Mouse (Mus musculus): Measurements from ENCODE around the gene Zc3h10. TPM values are rescaled to one million over a fixed set of nuclear protein-coding genes. Genes with fewer than 3 reads are reported as not detected.
A peak's percentile ranks its signal among the peaks of the same experiment; 100 is the strongest.

The Zc3h10 gene
- polyA plus RNA-seq, 1 experiment from 2014 or later = 9.9 TPM

DNA sequence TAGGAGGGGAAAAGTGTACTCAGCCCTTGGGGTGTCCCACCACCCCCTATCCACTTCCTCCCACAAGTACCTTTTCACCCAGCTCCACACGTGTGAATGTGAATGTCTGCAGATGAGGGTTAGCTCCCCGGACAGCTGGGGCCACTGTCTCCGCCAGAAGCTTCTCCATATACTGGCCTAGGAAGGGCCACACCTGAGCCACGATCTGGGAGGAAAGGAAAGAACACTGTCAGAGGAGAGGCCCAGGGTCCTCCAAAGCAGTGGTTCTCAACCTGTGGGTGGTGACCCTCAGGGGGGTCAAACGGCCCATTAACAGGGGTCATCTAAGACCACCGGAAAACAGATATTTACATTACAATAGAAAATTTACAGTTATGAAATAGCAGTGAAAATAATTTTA lies 25.2 kb downstream of the Zc3h10 start:
- Histone ChIP-seq H3K9me3 (ENCODE audit: control insufficient read depth, low read length) (no peaks in the 10 kb centered on the region), H3K36me3 (ENCODE audit: control insufficient read depth, insufficient read depth, low read length) (peaks cover 7% of the 10 kb centered on the region; the same call in 1 of the 2 replicates), H3K27me3 (replicated peaks; ENCODE audit: control insufficient read depth, insufficient read depth, low read length) (0 out of 2 replicates have a peak, but pooled peaks cover 3% of the 10 kb centered on the region), H3K4me1 (replicated peaks; ENCODE audit: control insufficient read depth, insufficient read depth, low read length) (peaks cover 19% of the 10 kb centered on the region), H3K9ac (ENCODE audit: low read depth, low read length) (no peak overlapping the region), H3K4me3 (ENCODE audit: low read depth, low read length) (no peak overlapping the region), H3K4me2 (no peak overlapping the region), H3K27ac (ENCODE audit: low read depth, low read length) (no peak overlapping the region)
- no peak for ATAC-seq (replicated peaks; ENCODE audit: low FRiP score)
- DNase-seq (ENCODE audit: low spot score) = no peak
- WGBS = 85% methylated on average over 6 of the region's 6 CpGs

- WGBS = 88% methylated on average over 16 of the region's 16 CpGs
- peaks cover 7% of the 10 kb centered on the region; the same call in 1 of the 2 replicates for H3K36me3 ChIP-seq (ENCODE audit: control insufficient read depth, insufficient read depth, low read length)
- 0 out of 2 replicates have a peak, but pooled peaks cover 3% of the 10 kb centered on the region for H3K27me3 ChIP-seq (replicated peaks; ENCODE audit: control insufficient read depth, insufficient read depth, low read length)
- no peak overlapping the region for H3K9ac ChIP-seq (ENCODE audit: low read depth, low read length)
- no peak for DNase-seq (ENCODE audit: low spot score)
- peaks cover 27% of the 10 kb centered on the region for H3K4me1 ChIP-seq (replicated peaks; ENCODE audit: control insufficient read depth, insufficient read depth, low read length)
- H3K9me3 ChIP-seq (ENCODE audit: control insufficient read depth, low read length) = no peaks in the 10 kb centered on the region
- no peak overlapping the region for H3K4me2 ChIP-seq
- ATAC-seq (replicated peaks; ENCODE audit: low FRiP score) = no peak
- no peak overlapping the region for H3K4me3 ChIP-seq (ENCODE audit: low read depth, low read length)
- no peak overlapping the region for H3K27ac ChIP-seq (ENCODE audit: low read depth, low read length)
These were observed 27.0 kb downstream of the Zc3h10 start for GRCm38 (mm10) chr10:128520591-128520990.

DNA sequence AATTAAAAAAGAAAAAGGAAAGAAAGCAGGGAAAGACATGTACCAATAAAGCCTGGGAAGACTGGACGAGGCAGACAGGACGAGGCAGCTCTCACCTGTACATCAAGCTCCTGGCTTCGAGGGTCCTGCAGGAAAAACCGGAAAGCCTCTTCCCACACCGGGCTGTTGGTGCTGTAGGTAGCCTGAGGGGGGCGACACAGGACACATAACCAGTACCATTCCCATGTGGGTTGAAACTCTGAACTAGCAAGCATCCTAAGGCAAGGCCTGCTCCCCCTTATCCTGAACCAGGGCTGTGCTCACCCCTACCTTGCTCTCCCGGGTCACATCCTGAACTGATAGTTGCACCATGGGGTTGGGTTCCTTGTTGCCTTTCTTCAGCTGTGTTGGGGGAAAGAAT lies 28.7 kb downstream of the Zc3h10 start:
- DNase-seq (ENCODE audit: low spot score) (no peak), ATAC-seq (replicated peaks; ENCODE audit: low FRiP score) (0 out of 2 replicates have a peak, but pooled peaks have one; percentile 27)
- H3K9ac ChIP-seq (ENCODE audit: low read depth, low read length) = no peak overlapping the region
- H3K4me2 ChIP-seq = no peak overlapping the region
- 74% methylated on average over 7 of the region's 7 CpGs for WGBS
- no peaks in the 10 kb centered on the region for H3K27me3 ChIP-seq (replicated peaks; ENCODE audit: control insufficient read depth, insufficient read depth, low read length)
- H3K9me3 ChIP-seq (ENCODE audit: control insufficient read depth, low read length) = no peaks in the 10 kb centered on the region
- H3K27ac ChIP-seq (ENCODE audit: low read depth, low read length) = no peak overlapping the region
- peaks cover 20% of the 10 kb centered on the region for H3K4me1 ChIP-seq (replicated peaks; ENCODE audit: control insufficient read depth, insufficient read depth, low read length)
- no peak overlapping the region for H3K4me3 ChIP-seq (ENCODE audit: low read depth, low read length)
- H3K36me3 ChIP-seq (ENCODE audit: control insufficient read depth, insufficient read depth, low read length) = peaks cover 9% of the 10 kb centered on the region; the same call in 1 of the 2 replicates

GRCm38 (mm10) chr10:128516677-128517076 lies 30.9 kb downstream of the Zc3h10 start:
- H3K27ac ChIP-seq (ENCODE audit: low read depth, low read length) = no peak overlapping the region
- ATAC-seq (replicated peaks; ENCODE audit: low FRiP score) (peak; percentile 21; the same call in 1 of the 2 replicates), DNase-seq (ENCODE audit: low spot score) (no peak)
- peak overlapping the region; percentile 48 for H3K4me2 ChIP-seq
- H3K4me1 ChIP-seq (replicated peaks; ENCODE audit: control insufficient read depth, insufficient read depth, low read length) = peaks cover 19% of the 10 kb centered on the region
- H3K9ac ChIP-seq (ENCODE audit: low read depth, low read length) = no peak overlapping the region
- H3K27me3 ChIP-seq (replicated peaks; ENCODE audit: control insufficient read depth, insufficient read depth, low read length) = no peaks in the 10 kb centered on the region
- H3K36me3 ChIP-seq (ENCODE audit: control insufficient read depth, insufficient read depth, low read length) = peaks cover 9% of the 10 kb centered on the region; the same call in 1 of the 2 replicates
- H3K4me3 ChIP-seq (ENCODE audit: low read depth, low read length) = peak overlapping the region; percentile 29; the same call in 1 of the 2 replicates
- WGBS = 20% methylated on average over 6 of the region's 6 CpGs
- no peaks in the 10 kb centered on the region for H3K9me3 ChIP-seq (ENCODE audit: control insufficient read depth, low read length)

- WGBS = 38% methylated on average over 20 of the region's 20 CpGs
- ATAC-seq (replicated peaks; ENCODE audit: low FRiP score) (peak; percentile 61), DNase-seq (ENCODE audit: low spot score) (no peak)
- Histone ChIP-seq H3K4me3 (ENCODE audit: low read depth, low read length) (peak overlapping the region; percentile 29; the same call in 1 of the 2 replicates), H3K4me2 (peak overlapping the region; percentile 48), H3K27me3 (replicated peaks; ENCODE audit: control insufficient read depth, insufficient read depth, low read length) (no peaks in the 10 kb centered on the region), H3K9ac (ENCODE audit: low read depth, low read length) (no peak overlapping the region; the same call in 1 of the 2 replicates), H3K4me1 (replicated peaks; ENCODE audit: control insufficient read depth, insufficient read depth, low read length) (peaks cover 22% of the 10 kb centered on the region), H3K27ac (ENCODE audit: low read depth, low read length) (no peak overlapping the region), H3K9me3 (ENCODE audit: control insufficient read depth, low read length) (no peaks in the 10 kb centered on the region), H3K36me3 (ENCODE audit: control insufficient read depth, insufficient read depth, low read length) (peaks cover 9% of the 10 kb centered on the region; the same call in 1 of the 2 replicates)
These were observed 31.5 kb downstream of the Zc3h10 start for GRCm38 (mm10) chr10:128516029-128516428.

- no peak for ATAC-seq (replicated peaks; ENCODE audit: low FRiP score)
- Histone ChIP-seq H3K9ac (ENCODE audit: low read depth, low read length) (no peak overlapping the region), H3K27ac (ENCODE audit: low read depth, low read length) (no peak overlapping the region), H3K4me1 (replicated peaks; ENCODE audit: control insufficient read depth, insufficient read depth, low read length) (peaks cover 22% of the 10 kb centered on the region), H3K4me3 (ENCODE audit: low read depth, low read length) (no peak overlapping the region), H3K4me2 (no peak overlapping the region), H3K9me3 (ENCODE audit: control insufficient read depth, low read length) (no peaks in the 10 kb centered on the region), H3K36me3 (ENCODE audit: control insufficient read depth, insufficient read depth, low read length) (peaks cover 11% of the 10 kb centered on the region; the same call in 1 of the 2 replicates), H3K27me3 (replicated peaks; ENCODE audit: control insufficient read depth, insufficient read depth, low read length) (no peaks in the 10 kb centered on the region)
- no peak for DNase-seq (ENCODE audit: low spot score)
- 81% methylated on average over 4 of the region's 4 CpGs for WGBS
These were observed 32.5 kb downstream of the Zc3h10 start for GRCm38 (mm10) chr10:128515044-128515443.

DNA sequence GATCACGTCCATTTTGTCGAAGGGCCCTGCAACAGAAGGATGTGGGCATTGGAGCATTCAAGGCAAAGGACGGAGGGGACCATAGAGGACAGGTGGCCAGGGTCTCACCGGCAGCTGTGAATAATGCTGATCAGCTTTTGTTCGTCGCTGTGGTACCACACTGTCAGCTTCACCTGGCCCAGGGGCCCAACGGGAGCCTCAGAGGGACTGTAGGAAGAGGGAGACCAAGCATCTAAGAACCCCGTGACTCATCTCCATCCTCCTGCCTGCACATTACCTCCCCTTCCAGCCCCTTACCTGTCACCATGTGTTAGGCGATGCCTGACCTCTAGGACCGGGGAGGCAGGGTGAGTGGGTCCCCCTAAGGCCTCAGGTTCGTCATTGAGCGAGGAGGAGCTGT lies 35.8 kb downstream of the Zc3h10 start:
- Histone ChIP-seq H3K36me3 (ENCODE audit: control insufficient read depth, insufficient read depth, low read length) (peaks cover 7% of the 10 kb centered on the region), H3K27ac (ENCODE audit: low read depth, low read length) (no peak overlapping the region), H3K9me3 (ENCODE audit: control insufficient read depth, low read length) (no peaks in the 10 kb centered on the region), H3K4me3 (ENCODE audit: low read depth, low read length) (no peak overlapping the region), H3K4me2 (no peak overlapping the region), H3K4me1 (replicated peaks; ENCODE audit: control insufficient read depth, insufficient read depth, low read length) (peaks cover 15% of the 10 kb centered on the region), H3K27me3 (replicated peaks; ENCODE audit: control insufficient read depth, insufficient read depth, low read length) (no peaks in the 10 kb centered on the region), H3K9ac (ENCODE audit: low read depth, low read length) (no peak overlapping the region)
- 86% methylated on average over 12 of the region's 12 CpGs for WGBS
- ATAC-seq (replicated peaks; ENCODE audit: low FRiP score) = no peak
- DNase-seq (ENCODE audit: low spot score) = no peak

- Histone ChIP-seq H3K27ac (ENCODE audit: low read depth, low read length) (no peak overlapping the region), H3K4me3 (ENCODE audit: low read depth, low read length) (no peak overlapping the region), H3K27me3 (replicated peaks; ENCODE audit: control insufficient read depth, insufficient read depth, low read length) (no peaks in the 10 kb centered on the region), H3K4me2 (no peak overlapping the region), H3K9ac (ENCODE audit: low read depth, low read length) (no peak overlapping the region), H3K9me3 (ENCODE audit: control insufficient read depth, low read length) (no peaks in the 10 kb centered on the region), H3K36me3 (ENCODE audit: control insufficient read depth, insufficient read depth, low read length) (peaks cover 7% of the 10 kb centered on the region), H3K4me1 (replicated peaks; ENCODE audit: control insufficient read depth, insufficient read depth, low read length) (peaks cover 10% of the 10 kb centered on the region)
- 0 out of 2 replicates have a peak, but pooled peaks have one; percentile 27 for ATAC-seq (replicated peaks; ENCODE audit: low FRiP score)
- WGBS = 77% methylated on average over 9 of the region's 9 CpGs
- no peak for DNase-seq (ENCODE audit: low spot score)
These were observed 36.4 kb downstream of the Zc3h10 start for GRCm38 (mm10) chr10:128511189-128511588.

- Histone ChIP-seq H3K36me3 (ENCODE audit: control insufficient read depth, insufficient read depth, low read length) (peaks cover 9% of the 10 kb centered on the region), H3K9me3 (ENCODE audit: control insufficient read depth, low read length) (no peaks in the 10 kb centered on the region), H3K27me3 (replicated peaks; ENCODE audit: control insufficient read depth, insufficient read depth, low read length) (no peaks in the 10 kb centered on the region), H3K27ac (ENCODE audit: low read depth, low read length) (no peak overlapping the region), H3K4me1 (replicated peaks; ENCODE audit: control insufficient read depth, insufficient read depth, low read length) (0 out of 2 replicates have a peak, but pooled peaks cover 3% of the 10 kb centered on the region), H3K4me2 (no peak overlapping the region), H3K9ac (ENCODE audit: low read depth, low read length) (no peak overlapping the region), H3K4me3 (ENCODE audit: low read depth, low read length) (no peak overlapping the region)
- ATAC-seq (replicated peaks; ENCODE audit: low FRiP score) = no peak
- 85% methylated on average over 11 of the region's 11 CpGs for WGBS
- no peak for DNase-seq (ENCODE audit: low spot score)
These were observed 37.3 kb downstream of the Zc3h10 start for GRCm38 (mm10) chr10:128510301-128510700.

Data from liver, embryonic 11.5 days (tissue).